Mouse (Mus musculus): ENCODE results near the gene Stfa3. TPM values are rescaled to one million over a fixed set of nuclear protein-coding genes. Genes with fewer than 3 reads are reported as not detected.
"Not testable (repeated sequence)": the region's sequence is repeated elsewhere in the genome, so short reads cannot be mapped to it uniquely, and the experiment has no call there.

Stfa3 gene
- polyA plus RNA-seq, 1 experiment from 2014 or later: not detected

GRCm38 (mm10) chr16:36465436-36465835, 10.2 kb upstream of the Stfa3 start:
- Histone ChIP-seq H3K9me3 (no peaks in the 10 kb centered on the region), H3K27ac (no peak overlapping the region), H3K27me3 (ENCODE audit: insufficient read depth, poor library complexity, severe bottlenecking) (no peaks in the 10 kb centered on the region), H3K4me3 (no peak overlapping the region), H3K36me3 (no peaks in the 10 kb centered on the region), H3K4me1 (replicated peaks) (0 out of 2 replicates have a peak, but pooled peaks cover under 1% of the 10 kb centered on the region)
- no peak for DNase-seq (ENCODE audit: low spot score)
- WGBS: 82% methylated on average over 3 of the region's 3 CpGs

- H3K9me3 ChIP-seq: no peaks in the 10 kb centered on the region
Observed at GRCm38 (mm10) chr16:36464076-36464475, 8.9 kb upstream of the Stfa3 start.

GRCm38 (mm10) chr16:36460426-36460825, 5.2 kb upstream of the Stfa3 start:
- no peak overlapping the region for H3K27ac ChIP-seq
- no peaks in the 10 kb centered on the region for H3K36me3 ChIP-seq
- no peak for DNase-seq (ENCODE audit: low spot score)
- H3K9me3 ChIP-seq: no peaks in the 10 kb centered on the region
- H3K4me1 ChIP-seq (replicated peaks): no peaks in the 10 kb centered on the region
- WGBS: 12% methylated on average over 2 of the region's 2 CpGs
- no peak overlapping the region for H3K4me3 ChIP-seq
- no peaks in the 10 kb centered on the region for H3K27me3 ChIP-seq (ENCODE audit: insufficient read depth, poor library complexity, severe bottlenecking)

More at GRCm38 (mm10) chr16:36464076-36464475, 8.9 kb upstream of the Stfa3 start:
- Histone ChIP-seq H3K4me3 (no peak overlapping the region), H3K4me1 (replicated peaks) (no peaks in the 10 kb centered on the region), H3K36me3 (no peaks in the 10 kb centered on the region), H3K27me3 (ENCODE audit: insufficient read depth, poor library complexity, severe bottlenecking) (no peaks in the 10 kb centered on the region), H3K27ac (no peak overlapping the region)
- 91% methylated on average over 4 of the region's 4 CpGs for WGBS
- no peak for DNase-seq (ENCODE audit: low spot score)

GRCm38 (mm10) chr16:36420979-36421378, 34.2 kb downstream of the Stfa3 start:
- not testable (repeated sequence) for H3K4me3 ChIP-seq; H3K9me3 ChIP-seq; H3K4me1 ChIP-seq (replicated peaks); H3K27ac ChIP-seq; H3K36me3 ChIP-seq; DNase-seq (ENCODE audit: low spot score); H3K27me3 ChIP-seq (ENCODE audit: insufficient read depth, poor library complexity, severe bottlenecking)
- 96% methylated on average over 1 of the region's 1 CpGs for WGBS

- Histone ChIP-seq H3K27me3 (ENCODE audit: insufficient read depth, poor library complexity, severe bottlenecking) (no peaks in the 10 kb centered on the region), H3K4me1 (replicated peaks) (no peaks in the 10 kb centered on the region), H3K9me3 (no peaks in the 10 kb centered on the region), H3K27ac (no peak within 1 kb of the TSS), H3K4me3 (no peak within 1 kb of the TSS), H3K36me3 (no peaks in the 10 kb centered on the region)
- DNase-seq (ENCODE audit: low spot score): no peak
Observed at GRCm38 (mm10) chr16:36408357-36408756, 46.8 kb downstream of the Stfa3 start, which contains the start of gene Stfa2. Gene Stfa2 (minus strand): TSS chr16:36408457.

Other genes starting within 250 kb of the Stfa3 start
- gene Gm5416, start 245.0 kb downstream of the Stfa3 start, polyA plus RNA-seq (2016; fragmentation: Nextera tagmentation; extraction: Ambion mirVana): not detected in 2 replicates
- not detected in 2 replicates for gene 2010005H15Rik, start 233.9 kb downstream of the Stfa3 start, polyA plus RNA-seq (2016; fragmentation: Nextera tagmentation; extraction: Ambion mirVana)
- gene Stfa1, start 178.4 kb downstream of the Stfa3 start, polyA plus RNA-seq (2016; fragmentation: Nextera tagmentation; extraction: Ambion mirVana): 0.26 and 0.66 TPM in 2 replicates
- gene BC117090, start 121.1 kb downstream of the Stfa3 start, polyA plus RNA-seq (2016; fragmentation: Nextera tagmentation; extraction: Ambion mirVana): not detected in 2 replicates
- gene BC100530, start 87.6 kb downstream of the Stfa3 start, polyA plus RNA-seq (2016; fragmentation: Nextera tagmentation; extraction: Ambion mirVana): not detected in 2 replicates
- gene Stfa2, start 46.9 kb downstream of the Stfa3 start, polyA plus RNA-seq (2016; fragmentation: Nextera tagmentation; extraction: Ambion mirVana): not detected in 2 replicates
- 0.04 and 0.10 TPM in 2 replicates for gene Casr, start 106.7 kb upstream of the Stfa3 start, polyA plus RNA-seq (2016; fragmentation: Nextera tagmentation; extraction: Ambion mirVana)
- 1.2 TPM in 2 replicates for gene Cd86, start 210.7 kb upstream of the Stfa3 start, polyA plus RNA-seq (2016; fragmentation: Nextera tagmentation; extraction: Ambion mirVana)
- 0.41 and 0.85 TPM in 2 replicates for gene Ildr1, start 238.6 kb upstream of the Stfa3 start, polyA plus RNA-seq (2016; fragmentation: Nextera tagmentation; extraction: Ambion mirVana)